Mouse (Mus musculus): ENCODE measurements around the gene Ptprr. TPM values are rescaled to one million over a fixed set of nuclear protein-coding genes. Genes with fewer than 3 reads are reported as not detected.
A peak's percentile ranks its signal among the peaks of the same experiment; 100 is the strongest.

Ptprr gene
- 1 to 10 TPM; 1.3 to 1.7 (median 1.4) TPM for total RNA-seq (2022)

GRCm38 (mm10) chr10:116017845-116018479 is at the start of gene Ptprr:
Gene Ptprr, plus strand, starts transcription at chr10:116018213.
- no peak for DNase-seq (ENCODE audit: low spot score)

DNA sequence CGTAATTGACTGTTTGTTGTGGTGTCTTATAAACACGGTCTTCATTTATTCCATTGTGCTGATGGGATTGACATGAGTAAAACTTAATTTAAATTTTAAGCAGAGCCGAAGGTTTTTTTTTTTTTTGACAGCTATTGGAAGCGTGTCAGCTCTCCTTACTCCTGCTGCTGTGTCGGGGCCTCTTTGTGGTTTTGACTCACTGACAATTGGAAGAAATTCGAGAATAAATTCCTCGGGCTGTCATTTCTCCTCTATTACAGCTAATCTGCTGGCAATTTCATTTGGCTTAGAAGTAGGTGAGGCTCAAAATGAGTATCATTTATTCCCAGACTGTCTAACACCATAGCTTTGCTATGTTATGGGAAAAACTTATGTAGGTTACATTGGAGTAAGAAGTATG is 41.7 kb upstream of the Ptprr start:
- no peak for DNase-seq (ENCODE audit: low spot score)

DNA sequence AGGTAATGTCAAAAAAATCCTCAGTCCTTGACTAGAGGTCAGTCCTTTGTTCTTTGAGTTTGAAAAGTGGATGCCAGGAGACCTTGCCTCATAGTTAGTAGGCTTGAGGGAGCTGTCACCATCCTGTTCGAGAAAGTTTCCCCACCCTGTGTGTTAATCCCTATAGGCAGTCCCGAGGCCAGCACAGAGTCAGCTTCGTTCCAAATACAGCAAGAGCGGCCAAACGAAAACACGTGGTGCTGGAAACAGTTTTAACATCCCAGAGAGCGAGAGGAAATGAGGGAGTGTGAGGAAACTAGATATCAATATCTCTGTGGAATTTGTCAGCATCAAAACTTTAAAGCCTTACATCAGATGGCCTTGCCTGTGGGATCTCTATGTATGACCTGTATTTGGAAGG is 39.0 kb upstream of the Ptprr start:
- DNase-seq (ENCODE audit: low spot score) = peak; percentile 17

DNA sequence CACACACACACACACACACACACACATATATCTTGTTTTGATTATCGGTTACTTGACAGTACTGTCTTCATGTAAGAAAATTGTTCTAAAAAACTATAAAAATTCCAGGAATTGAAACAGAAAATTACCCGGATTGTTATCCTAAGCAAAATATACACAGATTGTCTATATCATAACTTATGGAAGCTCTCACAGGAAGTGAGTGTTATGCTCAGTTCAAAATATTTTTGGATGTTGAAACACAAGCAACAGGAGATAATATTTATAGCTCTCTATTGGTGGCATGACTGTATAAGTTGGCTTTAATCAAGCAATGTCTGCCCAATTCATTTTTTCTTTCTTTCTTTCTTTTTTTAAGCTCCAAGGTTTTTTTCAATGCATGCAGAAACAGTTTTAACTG is 38.0 kb upstream of the Ptprr start:
- DNase-seq (ENCODE audit: low spot score) = no peak

DNA sequence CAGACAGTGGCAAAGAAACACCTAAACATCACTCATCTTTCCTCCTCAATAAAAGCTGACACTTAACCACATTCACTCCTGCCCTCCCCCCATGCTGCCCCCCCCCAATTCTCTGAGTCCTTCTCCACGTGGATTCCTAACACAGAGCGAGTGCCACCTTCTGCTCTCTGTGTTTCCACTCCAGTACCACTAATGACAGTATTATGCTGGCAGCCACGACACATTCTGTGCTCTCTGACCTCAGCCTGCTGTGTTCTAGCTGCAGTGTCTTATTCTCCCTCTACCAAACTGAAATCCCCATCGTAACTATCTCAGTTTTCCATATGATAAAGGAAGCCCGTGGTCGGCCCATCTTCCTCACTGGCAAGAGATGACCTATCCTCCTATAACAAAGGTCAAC is 33.7 kb upstream of the Ptprr start:
- no peak for DNase-seq (ENCODE audit: low spot score)

GRCm38 (mm10) chr10:116001838-116002237 is 16.2 kb upstream of the Ptprr start:
- DNase-seq (ENCODE audit: low spot score) = no peak

GRCm38 (mm10) chr10:116006675-116007074 is 11.3 kb upstream of the Ptprr start:
- DNase-seq (ENCODE audit: low spot score) = no peak

GRCm38 (mm10) chr10:116018480-116018891 is 473 bp downstream of the Ptprr start:
- DNase-seq (ENCODE audit: low spot score) = no peak

GRCm38 (mm10) chr10:116019086-116019860 is 1.3 kb downstream of the Ptprr start:
- no peak for DNase-seq (ENCODE audit: low spot score)

- DNase-seq (ENCODE audit: low spot score) = no peak
These were observed 3.1 kb downstream of the Ptprr start for GRCm38 (mm10) chr10:116021081-116021480.

DNA sequence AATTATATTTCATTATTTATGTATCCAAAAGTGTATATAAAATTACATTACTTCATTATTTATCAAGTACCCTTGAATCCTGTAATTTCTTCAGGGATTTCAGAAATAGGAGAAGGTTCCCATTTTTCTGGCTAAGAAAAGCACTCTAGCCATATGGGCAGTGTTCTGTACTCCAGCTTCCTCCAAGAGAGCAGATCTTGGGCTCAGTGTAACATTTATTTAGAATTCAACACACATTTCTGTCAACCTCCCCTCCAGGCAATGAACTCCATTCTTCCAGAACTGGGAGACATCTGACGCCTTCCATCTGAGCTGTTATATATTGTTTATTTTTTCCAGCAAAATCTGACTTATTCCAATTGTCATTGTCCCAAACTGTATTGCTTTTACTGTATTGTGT is 20.1 kb downstream of the Ptprr start:
- DNase-seq (ENCODE audit: low spot score) = no peak

DNA sequence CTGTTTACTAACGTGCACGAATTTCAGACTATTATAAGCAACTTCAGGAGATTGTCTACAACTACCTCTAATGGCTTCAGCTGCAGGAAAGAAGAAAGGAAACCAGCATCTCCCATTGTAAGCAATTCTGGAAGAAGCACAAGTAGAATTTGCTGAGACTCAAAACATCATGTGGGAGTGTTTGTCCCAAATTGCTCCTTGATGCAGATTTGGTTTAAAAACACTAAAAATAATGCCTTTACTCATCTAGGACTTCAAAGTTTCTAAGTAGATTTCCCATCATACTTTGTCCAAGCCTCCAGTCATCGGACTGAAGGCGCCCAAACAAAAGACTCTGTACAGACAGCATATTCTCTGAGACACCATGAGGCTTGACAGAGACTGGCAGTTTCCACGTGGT is 57.9 kb downstream of the Ptprr start:
- no peak for DNase-seq (ENCODE audit: low spot score)

DNA sequence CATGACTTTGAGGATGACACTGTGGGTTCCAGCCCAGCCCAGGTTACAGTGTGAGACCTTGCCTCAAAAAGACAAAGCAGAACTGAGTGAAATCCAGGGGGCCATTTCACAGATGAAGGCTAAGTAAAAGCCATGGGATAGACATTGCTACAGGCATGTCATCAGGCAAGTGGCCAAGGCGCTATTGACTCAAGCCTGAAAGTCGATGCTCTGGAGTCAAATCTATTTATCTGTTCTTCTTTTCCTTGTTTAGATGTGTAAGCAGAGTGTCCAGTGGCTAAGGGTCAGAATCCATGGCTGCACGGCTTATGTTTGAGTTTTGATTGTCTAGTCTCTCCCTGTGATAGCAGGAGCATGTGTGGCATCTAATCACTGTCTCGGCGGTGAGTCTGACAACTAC is 60.6 kb downstream of the Ptprr start:
- DNase-seq (ENCODE audit: low spot score) = no peak

DNA sequence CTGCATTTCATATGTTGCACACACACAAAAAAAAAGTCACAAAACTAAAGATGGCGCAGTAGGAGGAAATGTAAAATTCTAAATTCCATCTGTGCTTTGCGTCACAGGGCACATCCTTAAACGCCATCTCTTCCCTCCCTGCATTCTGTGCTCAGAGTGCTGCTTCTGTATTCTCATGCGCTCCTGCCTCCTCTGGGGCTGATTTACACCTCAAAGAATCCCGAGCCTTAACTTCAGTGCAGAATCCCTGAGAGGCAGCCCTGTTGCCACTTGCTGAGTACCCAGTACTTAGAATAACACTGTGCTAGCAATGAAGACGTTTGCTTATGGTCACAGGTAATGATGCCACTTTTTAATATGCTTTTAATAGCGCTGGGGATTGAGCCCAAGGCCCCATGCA is 61.4 kb downstream of the Ptprr start:
- no peak for DNase-seq (ENCODE audit: low spot score)

GRCm38 (mm10) chr10:116080841-116081240 is 62.8 kb downstream of the Ptprr start:
- DNase-seq (ENCODE audit: low spot score) = no peak

DNA sequence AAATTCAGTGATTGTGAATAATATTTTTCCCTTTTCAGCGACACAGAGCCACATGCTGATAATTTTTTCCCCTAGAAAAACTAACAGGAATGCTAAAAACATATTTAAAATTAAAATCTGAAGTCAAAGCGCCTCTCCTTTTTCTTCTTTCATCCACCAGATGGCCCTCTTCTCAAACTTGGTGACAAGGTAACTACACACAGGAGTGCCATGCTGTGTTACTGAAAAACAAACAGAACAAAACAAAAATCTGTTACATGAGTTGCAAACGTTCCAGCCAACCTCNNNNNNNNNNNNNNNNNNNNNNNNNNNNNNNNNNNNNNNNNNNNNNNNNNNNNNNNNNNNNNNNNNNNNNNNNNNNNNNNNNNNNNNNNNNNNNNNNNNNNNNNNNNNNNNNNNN is 66.0 kb downstream of the Ptprr start:
- DNase-seq (ENCODE audit: low spot score) = no peak

GRCm38 (mm10) chr10:116096466-116096865 is 78.5 kb downstream of the Ptprr start:
- no peak for DNase-seq (ENCODE audit: low spot score)

DNA sequence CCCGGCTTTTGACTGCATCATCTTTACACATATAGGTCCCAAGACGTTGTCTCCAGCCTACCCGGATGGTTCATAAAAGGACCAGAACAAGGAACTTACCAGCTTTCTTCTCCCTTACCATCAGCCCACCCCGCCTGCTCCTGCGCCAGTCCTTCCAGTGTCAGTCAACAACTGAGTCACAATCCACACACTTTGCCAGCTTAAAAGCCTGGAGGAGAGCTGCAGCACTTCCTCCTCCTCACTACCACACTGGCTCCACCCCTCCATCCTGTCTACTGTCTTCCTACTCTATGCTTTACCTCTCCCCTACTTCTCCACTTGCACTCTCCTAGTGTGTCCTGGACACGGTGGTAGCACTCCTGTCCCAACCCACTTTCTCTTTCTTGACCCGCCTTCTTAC is 80.5 kb downstream of the Ptprr start:
- no peak for DNase-seq (ENCODE audit: low spot score)

GRCm38 (mm10) chr10:116108176-116108575 is 90.2 kb downstream of the Ptprr start:
- no peak for DNase-seq (ENCODE audit: low spot score)

- no peak for DNase-seq (ENCODE audit: low spot score)
These were observed 90.7 kb downstream of the Ptprr start for GRCm38 (mm10) chr10:116108730-116109129.

DNA sequence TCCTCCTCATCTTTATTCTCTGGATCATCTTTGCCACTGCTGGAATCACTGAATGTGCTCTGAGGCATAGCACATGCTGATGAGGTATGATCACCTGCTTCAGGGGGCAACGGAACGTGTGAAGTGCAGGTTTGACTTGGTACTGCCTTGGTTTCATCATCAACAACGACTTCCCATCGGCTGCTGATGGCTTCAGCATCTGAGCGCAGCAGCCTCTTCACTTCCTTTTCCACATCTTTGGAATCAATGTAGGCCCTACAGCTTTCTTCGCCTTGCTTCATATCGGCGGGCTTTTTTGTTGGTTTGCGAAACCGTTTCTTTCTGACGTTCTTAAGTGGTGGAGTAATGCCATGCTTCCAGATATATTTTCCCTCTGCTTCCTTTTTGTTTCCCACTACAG is 94.9 kb downstream of the Ptprr start:
- DNase-seq (ENCODE audit: low spot score) = no peak

- no peak for DNase-seq (ENCODE audit: low spot score)
These were observed 96.0 kb downstream of the Ptprr start, which contains the start of gene 4933416C03Rik for GRCm38 (mm10) chr10:116113867-116114474. Gene 4933416C03Rik, minus strand, starts transcription at chr10:116113917.

All from heart, adult 8-10 months (tissue).